Mouse (Mus musculus) lung, postnatal 10 days (tissue): ENCODE data around the gene Arpc2.
"Not testable (repeated sequence)": the region's sequence is repeated elsewhere in the genome, so short reads cannot be mapped to it uniquely, and the experiment has no call there.

ENCODE experiments used
- DNase-seq: peaks from one replicate; pipeline ENCODE4 v3.0.0; 2021

The Arpc2 gene

DNA sequence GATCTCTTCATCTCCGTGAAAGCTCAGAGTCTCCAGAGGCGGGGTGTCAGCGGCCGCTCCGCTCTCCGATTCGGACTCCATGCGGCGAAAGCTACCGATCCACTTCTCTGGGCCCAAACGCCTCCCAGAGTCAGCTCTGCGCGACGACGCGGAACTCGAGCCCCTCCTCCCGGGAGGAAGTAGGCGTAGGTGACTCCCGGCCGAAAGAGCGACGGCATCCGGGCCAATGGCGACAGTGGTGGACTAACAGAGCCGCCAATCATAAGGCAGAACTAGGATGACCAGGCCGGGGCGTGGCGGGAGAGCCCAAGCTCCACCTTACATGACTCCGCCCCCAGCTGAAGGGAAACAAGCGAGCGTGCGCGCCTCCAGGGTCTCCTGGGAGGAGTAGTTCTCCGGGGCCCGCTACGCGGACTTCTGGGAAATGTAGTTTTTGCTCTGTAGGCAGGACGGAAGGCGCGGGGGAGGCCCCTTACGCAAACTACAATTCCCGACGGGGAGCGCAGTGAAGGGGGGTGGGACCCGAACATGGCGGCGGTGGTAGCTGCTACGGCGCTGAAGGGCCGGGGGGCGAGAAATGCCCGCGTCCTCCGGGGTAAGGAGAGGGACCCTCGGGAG lies 48.8 kb downstream of the Arpc2 start, which contains the start of the genes Aamp and Pnkd:
Aamp (minus strand) TSS at position 196 of the 618 bp plus-strand sequence.
Pnkd (plus strand) TSS at position 388 of the 618 bp plus-strand sequence.
- DNase-seq, result peak; percentile 100

- no peak for DNase-seq
Observed at GRCm38 (mm10) chr1:74285212-74286010, 49.5 kb downstream of the Arpc2 start.

DNA sequence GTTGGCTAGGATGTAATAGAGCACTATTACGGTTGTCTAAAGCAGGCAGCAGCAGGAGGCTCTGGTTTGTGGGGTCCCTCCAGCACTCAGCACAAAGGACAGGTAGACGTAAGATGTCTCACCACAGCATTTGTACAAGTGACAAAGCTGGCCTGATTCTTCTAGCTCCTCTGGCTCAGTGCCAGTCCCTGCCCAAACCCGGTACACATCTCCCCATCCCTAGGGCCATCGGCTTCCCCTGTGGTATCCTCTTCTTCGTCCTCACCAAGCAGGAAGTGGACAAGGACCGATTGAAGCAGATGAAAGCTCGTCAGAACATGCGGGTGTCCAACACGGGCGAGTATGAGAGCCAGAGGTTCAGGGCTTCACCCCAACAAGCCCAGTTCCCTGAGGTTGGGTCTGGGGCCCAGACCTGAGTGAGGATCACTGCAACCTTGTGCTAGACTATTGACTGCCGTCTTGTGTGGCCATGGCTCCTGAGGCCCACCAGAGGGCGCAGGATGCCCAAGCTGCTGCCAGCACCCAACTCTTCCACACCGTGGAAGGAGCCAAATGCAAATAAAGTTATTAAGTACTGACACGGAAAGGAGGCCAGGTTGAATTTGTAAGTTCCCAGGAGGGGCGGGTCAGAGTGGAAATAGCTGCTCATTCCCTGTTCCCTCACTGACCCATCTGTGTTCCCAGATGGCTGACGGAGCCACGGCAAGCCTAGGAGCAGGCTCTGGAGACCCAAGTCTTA lies 51.2 kb downstream of the Arpc2 start:
- DNase-seq, result not testable (repeated sequence)

- no peak for DNase-seq
Observed at GRCm38 (mm10) chr1:74288327-74288726, 52.4 kb downstream of the Arpc2 start.

DNA sequence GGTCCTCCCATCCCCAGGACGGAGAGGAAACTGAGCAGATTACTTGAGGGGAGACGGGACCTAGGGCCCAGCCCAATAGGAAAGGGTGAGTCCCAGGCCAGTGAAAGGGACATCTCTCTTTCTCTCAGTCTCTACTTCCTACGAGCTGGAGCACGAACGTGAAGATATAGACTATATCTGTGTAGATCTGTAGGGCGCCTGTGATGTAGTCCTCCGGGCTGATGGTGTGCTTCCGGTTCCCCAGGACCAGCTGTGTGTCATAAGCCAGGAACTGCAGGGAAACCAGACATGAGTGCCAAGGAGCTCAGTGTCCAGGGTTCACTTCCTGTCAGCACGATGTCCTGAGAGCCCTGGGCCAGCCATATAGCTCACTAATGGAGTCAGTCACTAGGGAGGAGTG lies 53.4 kb downstream of the Arpc2 start:
- DNase-seq, result no peak

DNA sequence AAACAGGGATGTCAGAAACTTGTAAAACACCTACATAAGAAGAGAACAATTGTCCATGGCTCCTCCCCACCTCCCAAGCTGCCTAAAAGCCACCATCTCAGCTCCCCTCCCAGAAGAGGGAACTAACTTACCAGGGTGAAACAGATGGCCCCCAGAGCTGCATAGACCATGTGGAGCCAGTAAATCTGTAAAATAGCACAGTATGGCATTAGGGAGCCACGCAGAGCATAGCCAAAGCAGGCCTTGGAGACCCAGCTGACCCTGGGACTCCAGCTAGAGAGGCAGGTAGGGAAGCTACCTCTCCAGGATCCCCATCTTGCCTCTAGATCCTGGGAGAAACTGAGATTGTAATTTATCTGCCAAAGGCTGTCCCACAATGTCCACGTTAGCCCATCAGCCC lies 53.9 kb downstream of the Arpc2 start:
- DNase-seq, result no peak

- no peak for DNase-seq
Observed at GRCm38 (mm10) chr1:74290141-74290540, 54.3 kb downstream of the Arpc2 start.

GRCm38 (mm10) chr1:74292331-74293020 lies 56.6 kb downstream of the Arpc2 start:
- DNase-seq, result no peak

DNA sequence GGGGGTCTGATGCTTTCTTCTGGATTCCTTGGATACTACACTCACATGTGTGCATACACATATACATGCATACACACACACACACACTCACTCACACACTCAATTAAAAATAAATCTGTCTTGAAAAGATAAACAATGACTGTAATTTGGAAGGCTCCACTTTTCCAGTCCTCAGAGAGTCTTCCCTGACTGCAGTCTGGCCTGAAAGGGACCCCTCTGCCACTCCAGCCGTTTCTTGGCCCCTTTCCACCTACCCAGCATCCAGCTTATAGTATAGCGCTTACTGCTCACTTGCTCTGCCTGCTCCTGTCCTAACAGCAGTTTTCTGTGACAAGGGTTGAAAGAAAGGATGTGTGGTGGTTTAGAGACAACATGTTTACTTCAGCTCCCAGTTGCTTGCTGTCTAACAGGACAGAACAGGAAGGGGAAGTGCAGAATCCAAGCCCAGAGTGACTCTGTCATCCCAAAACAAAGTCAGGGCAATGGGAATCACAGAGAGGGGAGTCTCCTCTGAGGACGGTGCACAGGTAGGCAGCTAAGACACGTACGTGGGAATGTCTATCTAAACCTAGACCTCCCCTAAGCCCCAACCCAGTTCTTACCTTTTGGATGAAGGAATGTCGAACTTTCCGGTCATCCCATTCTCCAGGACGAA lies 57.5 kb downstream of the Arpc2 start:
- DNase-seq, result peak; percentile 55

GRCm38 (mm10) chr1:74294090-74294643 lies 58.3 kb downstream of the Arpc2 start:
- DNase-seq, result no peak

DNA sequence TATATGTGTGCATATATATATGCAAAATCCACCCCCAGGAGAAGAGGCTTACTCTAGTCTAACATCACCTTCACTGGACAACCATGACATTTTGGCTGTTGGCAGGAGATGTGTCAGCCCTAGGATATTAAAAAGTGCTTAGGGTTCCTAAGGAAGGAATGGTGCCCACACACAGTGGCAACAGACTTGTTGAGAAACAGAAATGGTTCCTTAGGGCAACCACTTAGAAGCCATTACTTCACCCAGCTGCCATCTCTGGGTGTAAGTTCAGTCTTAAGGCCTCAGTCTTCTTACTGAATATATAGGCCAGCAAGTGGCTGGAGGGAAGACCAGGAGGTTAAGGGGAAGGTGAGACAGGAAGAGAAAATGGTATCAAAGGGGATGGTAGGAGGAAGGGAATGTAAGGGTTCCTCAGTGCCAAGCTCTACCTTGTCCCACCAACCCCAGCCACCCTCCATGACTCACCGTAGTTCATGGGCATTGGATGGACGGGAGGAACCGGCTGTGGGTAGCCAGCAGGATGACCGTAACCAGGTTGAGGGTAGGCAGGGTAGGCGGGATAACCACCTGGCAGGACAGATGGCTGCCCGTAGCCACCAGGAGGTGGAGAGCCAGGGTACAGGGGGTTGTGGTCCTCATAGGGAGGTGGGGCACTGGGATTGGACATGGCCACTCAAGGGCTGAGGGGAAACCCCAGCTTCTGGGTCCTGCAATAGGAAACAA lies 59.0 kb downstream of the Arpc2 start:
- DNase-seq, result no peak

DNA sequence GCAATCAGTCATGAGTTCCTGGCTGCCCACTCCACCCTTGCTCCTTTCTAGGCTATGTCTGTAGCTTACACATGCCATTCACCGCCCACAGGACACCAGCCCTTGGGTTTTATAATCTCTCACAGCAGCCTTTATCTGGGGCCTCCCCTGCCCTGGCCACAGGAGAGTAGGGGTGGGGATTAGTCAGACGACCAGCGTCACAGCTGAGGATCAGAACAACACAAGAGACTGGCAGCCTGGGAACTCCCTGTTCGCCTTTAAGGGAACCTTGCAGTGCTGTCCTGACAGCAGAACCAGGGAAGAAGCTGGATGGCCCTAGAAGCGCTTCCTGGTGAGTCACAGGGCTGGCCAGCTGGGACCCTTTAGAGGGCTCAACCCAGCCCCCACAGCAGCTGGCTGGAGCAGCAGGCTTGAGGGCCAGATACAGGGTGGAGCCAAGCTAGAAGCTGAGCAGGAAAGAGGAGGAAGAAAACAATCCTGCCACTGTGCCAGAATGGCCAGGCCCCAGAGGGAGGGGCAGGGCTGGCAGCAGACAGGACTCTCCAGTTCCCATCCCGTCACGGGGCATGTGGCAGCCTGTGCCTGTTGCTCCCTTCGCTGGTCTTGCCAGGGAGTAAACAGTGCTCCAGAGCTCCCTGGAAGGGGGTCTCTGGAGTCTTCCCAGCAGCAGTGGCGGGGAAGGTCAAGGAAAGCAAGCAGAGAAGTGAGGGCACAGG lies 59.7 kb downstream of the Arpc2 start:
- peak; percentile 98 for DNase-seq

DNA sequence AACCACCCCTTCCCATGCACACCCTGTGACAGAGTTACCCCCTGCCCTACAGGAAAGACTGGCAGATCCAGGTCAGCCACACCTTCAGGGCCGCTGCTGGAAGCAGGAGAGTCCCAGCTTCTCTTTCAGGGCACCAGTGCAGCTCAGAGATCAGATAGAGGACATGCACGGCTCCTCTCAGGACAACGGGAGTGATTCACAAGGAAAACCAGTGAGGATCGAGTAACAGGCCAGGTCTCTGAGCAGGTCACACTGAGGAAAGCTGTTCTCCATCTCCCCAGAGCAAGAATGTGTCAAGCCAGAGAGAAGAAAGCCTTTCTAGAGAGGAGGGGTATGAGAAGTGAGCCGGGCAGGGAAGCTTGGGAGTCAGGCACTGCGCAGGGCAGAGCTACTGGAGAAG lies 60.6 kb downstream of the Arpc2 start:
- DNase-seq, result peak; percentile 38

DNA sequence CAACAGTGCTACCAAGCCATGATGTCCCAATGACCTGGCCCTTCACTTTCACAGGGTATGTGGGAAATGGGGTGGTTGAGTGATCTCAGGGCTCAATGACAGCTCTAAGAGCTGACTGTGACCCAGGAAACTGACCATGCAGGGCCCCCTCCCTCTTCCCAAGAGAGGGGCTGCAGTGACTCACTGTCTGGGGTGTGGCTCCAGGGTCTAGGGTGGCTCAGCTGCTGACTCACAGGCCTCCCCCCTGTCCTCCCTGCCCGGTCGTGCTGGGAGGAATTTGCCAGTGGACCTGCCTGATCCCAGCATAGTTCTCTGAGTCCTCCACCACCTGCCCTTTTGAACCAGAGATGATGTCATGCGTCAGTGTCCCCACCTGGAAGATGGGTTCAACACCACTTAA lies 61.4 kb downstream of the Arpc2 start:
- DNase-seq, result peak; percentile 69

DNA sequence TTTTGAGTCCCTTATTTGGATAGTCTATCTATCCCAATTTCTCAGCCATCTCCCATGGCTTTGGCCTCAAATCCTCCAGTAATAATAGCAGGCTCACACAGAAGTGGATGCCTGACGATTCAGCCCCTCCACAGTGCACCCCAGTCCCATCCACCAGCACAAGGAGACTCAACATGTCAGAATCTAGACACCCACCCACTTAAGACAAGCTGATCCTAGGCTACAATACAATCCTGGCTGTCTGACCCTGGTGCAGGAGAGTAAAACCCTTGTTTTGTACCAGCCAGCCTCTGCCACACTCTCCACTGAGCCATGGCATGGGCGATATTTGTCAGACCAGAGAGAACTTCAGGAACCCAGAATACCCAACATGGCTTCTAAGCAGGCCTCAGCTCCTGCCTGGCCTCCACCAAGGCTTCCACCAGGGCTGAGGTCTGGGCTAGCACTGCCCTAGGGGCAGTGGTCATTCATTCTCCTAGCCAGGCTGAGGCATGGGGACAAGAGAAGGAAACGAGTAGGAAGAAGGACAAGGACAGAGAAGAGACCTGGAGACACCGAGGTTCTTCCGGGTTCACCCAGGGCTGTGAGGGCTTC lies 62.4 kb downstream of the Arpc2 start:
- DNase-seq, result no peak

- peak; percentile 73 for DNase-seq
Observed at GRCm38 (mm10) chr1:74298996-74299395, 63.1 kb downstream of the Arpc2 start.

- DNase-seq, result no peak
Observed at GRCm38 (mm10) chr1:74300347-74301110, 64.6 kb downstream of the Arpc2 start.

GRCm38 (mm10) chr1:74302229-74302628 lies 66.3 kb downstream of the Arpc2 start:
- no peak for DNase-seq

DNA sequence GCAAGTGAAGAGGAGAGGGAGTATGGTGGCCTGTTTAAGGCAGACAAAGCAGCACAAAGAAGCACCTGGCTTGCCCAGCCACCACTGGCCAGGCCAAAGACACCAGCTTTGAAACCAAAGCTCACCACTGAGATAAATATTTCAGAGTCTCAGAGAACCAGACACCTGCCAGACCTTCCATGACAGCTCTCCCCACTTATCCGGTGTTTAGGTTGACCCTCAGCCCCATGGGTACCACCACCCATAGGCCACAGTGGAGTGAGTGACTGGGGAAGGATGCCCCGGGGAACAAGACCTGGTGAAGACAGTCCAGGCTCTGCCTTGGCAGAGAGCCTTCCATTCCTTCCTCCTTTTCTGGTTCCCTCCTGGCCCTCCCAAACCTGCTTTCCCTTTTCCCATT lies 67.0 kb downstream of the Arpc2 start:
- DNase-seq, result no peak
